ENCODE assay signal across 8 mouse cellular contexts in genomic region chr4:43973526-43973981, GRCm38 (mm10). TPM values are rescaled to one million over a fixed set of nuclear protein-coding genes. Genes with fewer than 3 reads are reported as not detected.
DNase-seq lines count a peak whose midpoint lies in the region; ATAC-seq and TF ChIP-seq lines count a peak whose summit lies in the region.

No protein-coding gene starts in this region.

- H3K9me3 ChIP-seq in kidney, embryonic 16.5 days (ENCODE audit: low read length), result no peaks in the 10 kb centered on the region
- H3K9me3 ChIP-seq in CH12.LX (replicated peaks; ENCODE audit: low read length), result no peaks in the 10 kb centered on the region
- H3K9me3 ChIP-seq in heart, embryonic 16.5 days (replicated peaks; ENCODE audit: control insufficient read depth, low read length), result no peaks in the 10 kb centered on the region
- no peaks in the 10 kb centered on the region for H3K9me3 ChIP-seq in liver, embryonic 16.5 days (replicated peaks; ENCODE audit: control insufficient read depth, low read length)

- dilution Hi-C loops in CH12.LX (cut with MboI; ENCODE audit: extremely low pct_ligation_motif_present, extremely low pct_unique_long_range_greater_than_20kb, low sequenced_read_pairs), result no loop called here

- H3K4me1 ChIP-seq in kidney, embryonic 16.5 days (ENCODE audit: insufficient read depth, low read length), result peaks cover 36% of the 10 kb centered on the region
- H3K4me1 ChIP-seq in CH12.LX (ENCODE audit: control insufficient read depth in 1 of 2, insufficient read depth in 2 of 2), result peaks cover 41 to 84% of the 10 kb centered on the region in 2 experiments
- peaks cover 30% of the 10 kb centered on the region for H3K4me1 ChIP-seq in heart, embryonic 16.5 days (ENCODE audit: control insufficient read depth, insufficient read depth, low read length)
- H3K4me1 ChIP-seq in liver, embryonic 16.5 days (ENCODE audit: control insufficient read depth, low read depth, low read length), result peaks cover 41% of the 10 kb centered on the region
- peaks cover 13% of the 10 kb centered on the region; the same call in 1 of the 2 replicates for H3K4me1 ChIP-seq in small intestine, adult 2 months (ENCODE audit: control insufficient read depth, insufficient read depth, insufficient read length, low read length)

- no peak overlapping the region for H3K4me3 ChIP-seq in kidney, embryonic 16.5 days (ENCODE audit: low read length)
- H3K4me3 ChIP-seq in CH12.LX (replicated peaks in 1 of 3; ENCODE audit: low read depth in 2 of 3, low read length in 2 of 3, poor library complexity in 1 of 3), result no peak overlapping the region
- no peak overlapping the region for H3K4me3 ChIP-seq in heart, embryonic 16.5 days (ENCODE audit: low read length)
- H3K4me3 ChIP-seq in liver, embryonic 16.5 days (ENCODE audit: low read depth, low read length), result no peak overlapping the region
- no peak overlapping the region for H3K4me3 ChIP-seq in small intestine, adult 2 months (ENCODE audit: low read depth, low read length)

- peak; percentile 70 for TF ChIP-seq EP300 in CH12.LX (IDR thresholded peaks at IDR 0.05; ENCODE audit: low read length)

- H3K79me2 ChIP-seq in CH12.LX (replicated peaks; ENCODE audit: control insufficient read depth, extremely low read depth, insufficient read depth, poor library complexity, severe bottlenecking), result peaks cover 3% of the 10 kb centered on the region; the same call in 1 of the 2 replicates

- H3K4me2 ChIP-seq in kidney, embryonic 16.5 days (replicated peaks; ENCODE audit: low read depth, low read length), result no peak overlapping the region
- H3K4me2 ChIP-seq in CH12.LX (ENCODE audit: insufficient read depth, low read depth, poor library complexity, severe bottlenecking), result peak overlapping the region; percentile 25; the same call in 1 of the 2 replicates
- H3K4me2 ChIP-seq in heart, embryonic 16.5 days (ENCODE audit: low read depth, low read length), result no peak overlapping the region
- no peak overlapping the region for H3K4me2 ChIP-seq in liver, embryonic 16.5 days (ENCODE audit: low read depth, low read length)

- no peak for TF ChIP-seq CTCF in CH12.LX (conservative IDR thresholded peaks at IDR 0.05 in 1 of 2, IDR thresholded peaks at IDR 0.05 in 1 of 2; ENCODE audit: low read depth in 2 of 2, low read length in 2 of 2)
- no peak for TF ChIP-seq CTCF in small intestine, adult 2 months (IDR thresholded peaks at IDR 0.05; ENCODE audit: extremely low read depth, insufficient read length, insufficient replicate concordance, low read depth, low read length)

- no peak for TF ChIP-seq POLR2A in CH12.LX (IDR thresholded peaks at IDR 0.05; ENCODE audit: low read depth, low read length)
- TF ChIP-seq POLR2A in small intestine, adult 2 months (IDR thresholded peaks at IDR 0.05; ENCODE audit: low read depth, low read length), result no peak

- H3K27ac ChIP-seq in kidney, embryonic 16.5 days (ENCODE audit: low read length), result no peak overlapping the region
- peak overlapping the region; percentile 71 for H3K27ac ChIP-seq in CH12.LX (ENCODE audit: insufficient read depth, low read depth)
- peak overlapping the region; percentile 64 for H3K27ac ChIP-seq in heart, embryonic 16.5 days (ENCODE audit: low read length)
- H3K27ac ChIP-seq in liver, embryonic 16.5 days (ENCODE audit: low read length), result peak overlapping the region; percentile 67
- peak overlapping the region; percentile 30 for H3K27ac ChIP-seq in small intestine, adult 2 months (ENCODE audit: insufficient read depth, low read depth, low read length)

- in situ Hi-C loops in CH12.LX (cut with MboI; ENCODE audit: low pct_ligation_motif_present, low pct_unique_long_range_greater_than_20kb, low sequenced_read_pairs), result no loop called here

- H3K27me3 ChIP-seq in kidney, embryonic 16.5 days (ENCODE audit: insufficient read depth, low read length), result no peaks in the 10 kb centered on the region
- no peaks in the 10 kb centered on the region for H3K27me3 ChIP-seq in CH12.LX (replicated peaks)
- no peaks in the 10 kb centered on the region for H3K27me3 ChIP-seq in heart, embryonic 16.5 days (ENCODE audit: control insufficient read depth, insufficient read depth, low read length)
- H3K27me3 ChIP-seq in liver, embryonic 16.5 days (ENCODE audit: control insufficient read depth, insufficient read depth, low read depth, low read length), result no peaks in the 10 kb centered on the region
- H3K27me3 ChIP-seq in small intestine, adult 2 months (ENCODE audit: control insufficient read depth, insufficient read depth, low read length), result no peaks in the 10 kb centered on the region

- DNase-seq in kidney, adult 9 months, result peak; percentile 26
- DNase-seq in CH12.LX (ENCODE audit: extremely low read depth), result peak; percentile 83
- DNase-seq in cerebellum, adult 9-10 months, result peak; percentile 28
- no peak for DNase-seq in urinary bladder, adult 2 months (ENCODE audit: low spot score)

- 66% methylated on average over 4 of the region's 4 CpGs for WGBS in kidney, embryonic 16.5 days
- WGBS in heart, embryonic 16.5 days, result 45% methylated on average over 4 of the region's 4 CpGs
- WGBS in liver, embryonic 16.5 days (ENCODE audit: insufficient replicate concordance), result 21% methylated on average over 4 of the region's 4 CpGs
- WGBS in small intestine, adult 2 months, result 43% methylated on average over 4 of the region's 4 CpGs

- ATAC-seq in kidney, embryonic 16.5 days (ENCODE audit: low FRiP score, low TSS enrichment), result no peak
- ATAC-seq in heart, embryonic 16.5 days (replicated peaks; ENCODE audit: extremely low read depth, insufficient read depth, low FRiP score), result 0 out of 2 replicates have a peak, but pooled peaks have one; percentile 14
- no peak for ATAC-seq in liver, embryonic 16.5 days (ENCODE audit: low read depth)

- H3K36me3 ChIP-seq in kidney, embryonic 16.5 days (ENCODE audit: insufficient read depth, low read length), result no peaks in the 10 kb centered on the region
- peaks cover 16 to 52% of the 10 kb centered on the region in 2 experiments for H3K36me3 ChIP-seq in CH12.LX (replicated peaks in 1 of 2; ENCODE audit: control insufficient read depth in 1 of 2, insufficient read depth in 1 of 2, low read length in 1 of 2)
- no peaks in the 10 kb centered on the region for H3K36me3 ChIP-seq in heart, embryonic 16.5 days (ENCODE audit: control insufficient read depth, insufficient read depth)
- H3K36me3 ChIP-seq in liver, embryonic 16.5 days (ENCODE audit: control insufficient read depth, insufficient read depth), result peaks cover 6% of the 10 kb centered on the region; the same call in 1 of the 2 replicates
- H3K36me3 ChIP-seq in small intestine, adult 2 months (ENCODE audit: control insufficient read depth, insufficient read depth, low read length), result peaks cover 1% of the 10 kb centered on the region; the same call in 1 of the 2 replicates

- no peak for TF ChIP-seq RAD21 in CH12.LX (IDR thresholded peaks at IDR 0.05; ENCODE audit: low read depth, low read length)

- H3K9ac ChIP-seq in kidney, embryonic 16.5 days (replicated peaks; ENCODE audit: low read length), result no peak overlapping the region
- peak overlapping the region; percentile 29; the same call in 1 of the 2 replicates for H3K9ac ChIP-seq in CH12.LX (ENCODE audit: insufficient read depth, low read depth)
- H3K9ac ChIP-seq in heart, embryonic 16.5 days (ENCODE audit: low read length), result no peak overlapping the region
- H3K9ac ChIP-seq in liver, embryonic 16.5 days (ENCODE audit: low read depth, low read length), result no peak overlapping the region

TF ChIP-seq in CH12.LX, 34 proteins besides CTCF, POLR2A, EP300 and RAD21:
- TF ChIP-seq IRF4 (IDR thresholded peaks at IDR 0.05; ENCODE audit: low read depth, low read length) (0 out of 2 replicates have a peak, but pooled peaks have one; percentile 9), ETS1 (conservative IDR thresholded peaks at IDR 0.05; ENCODE audit: low read depth, low read length) (peak; percentile 66), ZNF384 (IDR thresholded peaks at IDR 0.05; ENCODE audit: low read depth, low read length) (no peak)

RNA-seq across cellular contexts. Expression of gene Ccin, which starts 9.7 kb away (rescaled TPM):
- polyA plus RNA-seq in kidney, embryonic 16.5 days (2015; fragmentation: Nextera tagmentation; extraction: Ambion mirVana), result not detected in 2 replicates
- total RNA-seq in CH12.LX (2012; rRNA removed), result not detected in 2 replicates
- total RNA-seq in CH12.LX (2014; rRNA removed), result 0.11 TPM in 1 of 2 replicates, not detected in the other
- polyA plus RNA-seq in CH12.LX (2012; ENCODE audit: insufficient read length, low read depth), result not detected in 2 replicates
- not detected in 2 replicates for polyA plus RNA-seq in heart, embryonic 16.5 days (2015; fragmentation: Nextera tagmentation; extraction: Ambion mirVana)
- polyA plus RNA-seq in liver, embryonic 16.5 days (2015; fragmentation: Nextera tagmentation; extraction: Ambion mirVana), result not detected in 2 replicates
- polyA plus RNA-seq in small intestine, adult 2 months (2012; rRNA removed), result not detected in 2 replicates
- 0.04 and 0.07 TPM in 2 replicates for polyA plus RNA-seq in urinary bladder, adult 2 months (2012; rRNA removed)

RNA-seq across cellular contexts. Expression of gene Glipr2, which starts 16.4 kb away (rescaled TPM):
- 82.1 and 86.3 TPM in 2 replicates for polyA plus RNA-seq in kidney, embryonic 16.5 days (2015; fragmentation: Nextera tagmentation; extraction: Ambion mirVana)
- total RNA-seq in CH12.LX (2012; rRNA removed) (47.6 and 60.3 TPM in 2 replicates), CH12.LX (2014; rRNA removed) (138 and 146 TPM in 2 replicates)
- 57.2 and 62.8 TPM in 2 replicates for polyA plus RNA-seq in CH12.LX (2012; ENCODE audit: insufficient read length, low read depth)
- 51.4 and 53.7 TPM in 2 replicates for polyA plus RNA-seq in heart, embryonic 16.5 days (2015; fragmentation: Nextera tagmentation; extraction: Ambion mirVana)
- 60.5 and 66.1 TPM in 2 replicates for polyA plus RNA-seq in liver, embryonic 16.5 days (2015; fragmentation: Nextera tagmentation; extraction: Ambion mirVana)
- polyA plus RNA-seq in small intestine, adult 2 months (2012; rRNA removed), result 3.2 and 9.7 TPM in 2 replicates
- polyA plus RNA-seq in urinary bladder, adult 2 months (2012; rRNA removed), result 24.2 and 24.7 TPM in 2 replicates

RNA-seq across cellular contexts. Expression of gene Clta, which starts 30.7 kb away (rescaled TPM):
- polyA plus RNA-seq in kidney, embryonic 16.5 days (2015; fragmentation: Nextera tagmentation; extraction: Ambion mirVana), result 225 and 232 TPM in 2 replicates
- 301 and 349 TPM in 2 replicates for total RNA-seq in CH12.LX (2012; rRNA removed)
- total RNA-seq in CH12.LX (2014; rRNA removed), result 450 and 454 TPM in 2 replicates
- polyA plus RNA-seq in CH12.LX (2012; ENCODE audit: insufficient read length, low read depth), result 454 and 493 TPM in 2 replicates
- polyA plus RNA-seq in heart, embryonic 16.5 days (2015; fragmentation: Nextera tagmentation; extraction: Ambion mirVana), result 134 and 150 TPM in 2 replicates
- 100 and 101 TPM in 2 replicates for polyA plus RNA-seq in liver, embryonic 16.5 days (2015; fragmentation: Nextera tagmentation; extraction: Ambion mirVana)
- polyA plus RNA-seq in small intestine, adult 2 months (2012; rRNA removed), result 119 and 280 TPM in 2 replicates
- polyA plus RNA-seq in urinary bladder, adult 2 months (2012; rRNA removed), result 300 and 319 TPM in 2 replicates
